Mouse (Mus musculus) liver, embryonic 14.5 days (tissue): ENCODE data around the gene Tex264. TPM values are rescaled to one million over a fixed set of nuclear protein-coding genes. Genes with fewer than 3 reads are reported as not detected.

Source experiments
- ATAC-seq: fragments of 200-750 bp; cut with Nextera tagmentation; 2 replicates; pipeline ENCODE4 v1.8.0; 2017; ENCODE audit warnings: moderate number of reproducible peaks, mild to moderate bottlenecking, moderate library complexity; ENCODE audit not compliant: insufficient read depth
- DNase-seq, 3 experiments: peaks; one replicate each; pipeline ENCODE4 v3.0.0-alpha.2; 2012 to 2013; ENCODE audit warnings: low read depth in 3 of 3, low spot score in 3 of 3
- H3K27ac ChIP-seq: fragments of 300-500 bp; sonication (generic); 2 replicates; pipeline ENCODE4 v1.5.1; 2014; ENCODE audit warnings: moderate library complexity, mild to moderate bottlenecking, control low read depth, inconsistent platforms
- H3K27me3 ChIP-seq: fragments of 300-500 bp; sonication (generic); 2 replicates; pipeline ENCODE4 v1.6.1; 2014; ENCODE audit warnings: mild to moderate bottlenecking, low read length, moderate library complexity; ENCODE audit not compliant: control insufficient read depth, insufficient read depth
- H3K36me3 ChIP-seq: fragments of 300-500 bp; sonication (generic); replicated peaks from 2 replicates; pipeline ENCODE4 v1.6.1; 2014; ENCODE audit warnings: low read depth; ENCODE audit not compliant: control insufficient read depth, insufficient read depth
- H3K4me1 ChIP-seq, 2 experiments: fragments of 200-500 bp in 1 of 2; fragments of 300-500 bp in 1 of 2; sonication (generic) in 1 of 2; replicated peaks; 2 replicates each; pipeline ENCODE4 v1.6.1; 2012 to 2014; ENCODE audit warnings: antibody characterized with exemption in 1 of 2, inconsistent platforms in 1 of 2, low read length in 1 of 2; ENCODE audit not compliant: control insufficient read depth in 2 of 2, insufficient read depth in 2 of 2
- H3K4me2 ChIP-seq: fragments of 300-500 bp; sonication (generic); 2 replicates; pipeline ENCODE4 v1.6.1; 2014; ENCODE audit warnings: low read depth, mild to moderate bottlenecking, control low read depth, moderate library complexity
- H3K4me3 ChIP-seq, 2 experiments: fragments of 200-500 bp in 1 of 2; fragments of 300-500 bp in 1 of 2; sonication (generic) in 1 of 2; 2 replicates each; pipeline ENCODE4 v1.5.1; 2012 to 2014; ENCODE audit warnings: low read depth in 2 of 2, low read length in 2 of 2, mild to moderate bottlenecking in 2 of 2, control low read depth in 1 of 2, inconsistent platforms in 1 of 2, moderate library complexity in 1 of 2; ENCODE audit not compliant: insufficient read depth in 1 of 2
- H3K9ac ChIP-seq: fragments of 300-500 bp; sonication (generic); replicated peaks from 2 replicates; pipeline ENCODE4 v1.6.1; 2014; ENCODE audit warnings: mild to moderate bottlenecking, control low read depth, moderate library complexity
- H3K9me3 ChIP-seq: fragments of 300-500 bp; sonication (generic); 2 replicates; pipeline ENCODE4 v1.6.1; 2016; ENCODE audit warnings: low read length, mixed read lengths; ENCODE audit not compliant: control insufficient read depth
- CTCF ChIP-seq: IDR thresholded peaks from 2 replicates; pipeline ENCODE4 v1.5.1; 2016; ENCODE audit warnings: antibody characterized with exemption, low read depth, control low read depth
- EP300 ChIP-seq: IDR thresholded peaks from 2 replicates; pipeline ENCODE4 v1.6.1; 2016; ENCODE audit warnings: antibody characterized with exemption, low read depth
- WGBS: fragments of 180-500 bp; shearing (Covaris S2); extraction: QIAGEN DNeasy Blood & Tissue Kit; methylation state at CpG from one replicate; pipeline ENCODE4 v1.1.7; 2014; ENCODE audit not compliant: insufficient replicate concordance; 5-methylcytosine and 5-hydroxymethylcytosine counted together
- polyA plus RNA-seq, 2 experiments: library from polyadenylated mRNA; depleted of rRNA in 1 of 2; stranded (reverse) in 1 of 2; unstranded in 1 of 2; fragments of >200 nt; fragmentation: Nextera tagmentation in 1 of 2; extraction: Ambion mirVana in 1 of 2; gene quantifications; 2 replicates each; pipeline versions ENCODE4 v1.2.1 to v1.2.3; 2012 to 2014

Tex264 gene
- polyA plus RNA-seq, 2 experiments = 9.4 to 12.1 TPM

- Histone ChIP-seq H3K27ac (no peak overlapping the region), H3K27me3 (no peaks in the 10 kb centered on the region), H3K4me1 (peaks cover 8 to 9% of the 10 kb centered on the region in 2 experiments), H3K36me3 (no peaks in the 10 kb centered on the region; the same call in 1 of the 2 replicates), H3K4me3 (no peak overlapping the region), H3K9ac (no peak overlapping the region), H3K4me2 (no peak overlapping the region), H3K9me3 (no peaks in the 10 kb centered on the region)
- no peak for TF ChIP-seq EP300
- TF ChIP-seq CTCF = no peak
- WGBS = 69% methylated on average over 8 of the region's 8 CpGs
- ATAC-seq = no peak
- no peak for DNase-seq
These were observed 3.1 kb upstream of the Tex264 start for GRCm38 (mm10) chr9:106688834-106689233.

- H3K4me1 ChIP-seq = peaks cover 8 to 9% of the 10 kb centered on the region in 2 experiments
- TF ChIP-seq EP300 (no peak), CTCF (peak; percentile 93)
- H3K27me3 ChIP-seq = no peaks in the 10 kb centered on the region
- WGBS = 30% methylated on average over 8 of the region's 8 CpGs
- no peak overlapping the region for H3K27ac ChIP-seq
- DNase-seq (peak; percentile 53 to 64 (median 57)), ATAC-seq (peak; percentile 24; the same call in 1 of the 2 replicates)
- H3K36me3 ChIP-seq = no peaks in the 10 kb centered on the region
- no peak overlapping the region for H3K9ac ChIP-seq
- H3K4me3 ChIP-seq = no peak overlapping the region
- no peaks in the 10 kb centered on the region for H3K9me3 ChIP-seq
- no peak overlapping the region for H3K4me2 ChIP-seq
These were observed 1.4 kb upstream of the Tex264 start for GRCm38 (mm10) chr9:106686983-106687650.

GRCm38 (mm10) chr9:106684918-106685248, 844 bp downstream of the Tex264 start:
- Histone ChIP-seq H3K27me3 (no peaks in the 10 kb centered on the region), H3K4me3 (peak overlapping the region; percentile 62 to 75), H3K9ac (peak overlapping the region; percentile 58), H3K36me3 (no peaks in the 10 kb centered on the region), H3K27ac (no peak overlapping the region), H3K4me2 (peak overlapping the region; percentile 98), H3K9me3 (no peaks in the 10 kb centered on the region), H3K4me1 (peaks cover 8 to 9% of the 10 kb centered on the region in 2 experiments)
- no peak for TF ChIP-seq EP300
- DNase-seq (no peak), ATAC-seq (0 out of 2 replicates have a peak, but pooled peaks have one; percentile 1)
- WGBS = 8% methylated on average over 13 of the region's 14 CpGs

DNA sequence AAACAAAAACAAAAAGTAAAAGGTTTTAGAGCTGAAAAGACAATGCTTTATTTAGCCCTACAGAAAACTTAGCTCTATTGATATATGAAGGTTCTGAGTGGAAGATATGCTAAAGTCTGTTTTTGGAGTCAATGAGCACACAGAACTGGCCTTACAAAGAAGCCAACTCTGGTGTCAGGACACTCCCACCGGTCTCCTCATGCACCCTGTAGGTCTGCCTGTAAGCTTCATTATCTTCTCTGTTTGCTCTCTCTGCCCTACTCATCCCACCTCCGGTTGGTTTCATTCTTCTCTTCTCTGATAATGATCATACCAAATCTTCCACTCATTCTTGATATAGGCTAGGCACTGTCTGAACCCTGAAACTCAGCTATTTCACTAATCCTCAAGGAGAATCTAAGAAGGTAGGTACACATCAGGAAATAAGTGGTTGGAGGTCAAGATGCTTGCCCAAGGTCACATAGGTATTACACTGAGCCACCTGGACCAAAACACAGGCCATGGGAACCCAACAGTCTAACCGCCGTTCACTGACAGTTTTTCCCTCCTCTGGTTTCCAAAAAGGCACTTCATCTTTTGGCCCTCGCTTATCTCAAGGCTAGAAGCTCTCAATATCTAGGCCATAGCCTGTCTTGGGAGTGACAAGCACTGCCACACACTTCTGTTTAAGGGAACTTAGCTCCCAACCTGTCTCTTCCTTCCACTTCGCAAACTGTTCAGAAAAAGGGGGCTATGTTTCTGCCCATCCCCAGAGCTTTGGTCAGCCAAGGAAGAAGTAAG, 1.4 kb downstream of the Tex264 start:
- Histone ChIP-seq H3K4me1 (peaks cover 8 to 9% of the 10 kb centered on the region in 2 experiments), H3K36me3 (no peaks in the 10 kb centered on the region), H3K9ac (peak overlapping the region; percentile 58), H3K4me3 (peak overlapping the region; percentile 62 to 75), H3K9me3 (no peaks in the 10 kb centered on the region), H3K27me3 (no peaks in the 10 kb centered on the region), H3K27ac (no peak overlapping the region), H3K4me2 (peak overlapping the region; percentile 98)
- TF ChIP-seq CTCF (no peak), EP300 (no peak)
- ATAC-seq (no peak), DNase-seq (no peak)
- WGBS = 41% methylated on average over 6 of the region's 6 CpGs

DNA sequence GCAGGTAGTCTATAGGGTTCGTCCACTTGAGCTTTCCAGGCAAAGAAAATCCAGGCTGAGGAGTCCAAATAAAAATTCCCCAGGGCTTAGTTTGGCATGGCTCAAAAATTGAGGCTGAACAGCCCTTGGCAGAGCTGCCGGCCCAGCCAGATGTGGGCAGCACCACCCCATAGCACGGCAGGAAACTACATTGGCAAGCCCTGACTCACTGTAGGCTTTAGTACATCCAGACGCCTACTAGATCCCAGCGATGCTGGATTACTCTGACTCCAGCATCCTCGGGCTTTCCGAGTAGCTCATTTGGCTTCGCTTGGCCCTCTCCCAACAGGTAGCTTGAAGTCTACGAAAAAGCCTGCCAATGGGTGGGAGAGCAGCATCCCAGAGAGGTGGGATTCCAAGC, 4.7 kb downstream of the Tex264 start:
- DNase-seq = no peak
- no peak overlapping the region for H3K9ac ChIP-seq
- no peaks in the 10 kb centered on the region for H3K36me3 ChIP-seq
- peaks cover 7 to 8% of the 10 kb centered on the region in 2 experiments for H3K4me1 ChIP-seq
- WGBS = 83% methylated on average over 9 of the region's 9 CpGs
- H3K9me3 ChIP-seq = no peaks in the 10 kb centered on the region
- TF ChIP-seq EP300 (no peak), CTCF (no peak)
- no peak for ATAC-seq
- H3K27me3 ChIP-seq = no peaks in the 10 kb centered on the region
- H3K4me3 ChIP-seq = no peak overlapping the region
- H3K27ac ChIP-seq = no peak overlapping the region
- no peak overlapping the region for H3K4me2 ChIP-seq
